1 mouse cellular context compared by ENCODE assay signal in the genomic region with DNA sequence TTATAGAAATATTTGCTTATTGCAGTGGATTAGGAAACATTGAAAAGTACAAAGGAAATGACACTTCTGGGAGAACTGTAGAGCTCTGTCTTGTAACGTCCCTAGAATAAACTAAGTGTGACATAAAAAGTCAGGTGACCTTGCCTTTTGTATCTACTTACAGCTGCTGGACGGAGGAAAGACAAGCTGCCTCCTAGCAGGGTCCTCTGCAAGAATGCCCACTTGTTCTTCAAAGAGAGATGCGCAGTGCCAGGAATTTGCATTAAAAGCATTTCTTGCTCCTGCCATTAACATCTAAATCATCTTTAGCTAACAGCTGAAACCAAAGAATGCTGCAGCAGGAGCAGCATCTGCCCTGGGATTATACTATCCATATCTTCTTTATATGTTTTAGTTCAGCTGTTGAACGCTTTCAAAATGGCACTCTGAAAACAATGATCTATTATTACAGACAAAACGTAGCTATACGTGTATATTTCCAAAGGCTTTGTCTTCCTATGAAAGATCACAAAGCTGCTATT.
TF ChIP-seq lines count a peak whose summit lies in the region.

No protein-coding gene starts in this region.

TF ChIP-seq in myocyte, 11 proteins besides CTCF, POLR2A, EP300 and RAD21 (continued from another document):
- no peak for TF ChIP-seq MYOG (IDR thresholded peaks at IDR 0.05; ENCODE audit: control insufficient read depth in 1 of 3, insufficient read depth in 1 of 3, insufficient read length in 2 of 3, low read depth in 2 of 3)
